Mouse (Mus musculus): ENCODE results near the gene Lrrc10.

DNA sequence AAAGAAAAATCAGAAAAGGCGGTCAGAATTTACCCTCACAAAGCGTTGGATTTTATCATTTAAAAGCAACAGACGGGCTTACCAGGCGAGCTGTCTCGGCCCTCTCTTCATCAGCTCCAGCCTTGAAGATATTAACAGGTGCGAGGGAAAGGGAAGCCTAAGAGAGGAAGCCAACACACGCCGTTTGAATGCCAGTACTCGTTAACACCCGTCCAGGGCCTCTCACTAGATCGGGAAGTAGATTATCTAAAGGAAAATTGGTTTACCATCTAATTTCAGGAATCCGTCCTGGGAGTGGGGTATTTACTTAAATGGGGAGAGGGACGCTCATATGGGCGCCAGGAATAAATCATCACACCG lies 17.7 kb downstream of the Lrrc10 start:
- TF ChIP-seq CTCF (IDR thresholded peaks at IDR 0.05; ENCODE audit: borderline replicate concordance, insufficient read depth, low read length) (no peak), POLR2A (IDR thresholded peaks at IDR 0.05; ENCODE audit: low read depth, low read length) (no peak)

Data from embryonic fibroblast, embryonic 13.5 days (primary cell).